Mouse (Mus musculus) lung, postnatal 0 days (tissue): Measurements from ENCODE around the gene Sergef.

ENCODE experiments used
- CTCF ChIP-seq: IDR thresholded peaks from 2 replicates; pipeline ENCODE4 v1.5.1; 2016; ENCODE audit warnings: antibody characterized with exemption, mild to moderate bottlenecking
- EP300 ChIP-seq: IDR thresholded peaks from 2 replicates; pipeline ENCODE4 v1.6.1; 2016; ENCODE audit warnings: antibody characterized with exemption, mild to moderate bottlenecking, control low read depth

DNA sequence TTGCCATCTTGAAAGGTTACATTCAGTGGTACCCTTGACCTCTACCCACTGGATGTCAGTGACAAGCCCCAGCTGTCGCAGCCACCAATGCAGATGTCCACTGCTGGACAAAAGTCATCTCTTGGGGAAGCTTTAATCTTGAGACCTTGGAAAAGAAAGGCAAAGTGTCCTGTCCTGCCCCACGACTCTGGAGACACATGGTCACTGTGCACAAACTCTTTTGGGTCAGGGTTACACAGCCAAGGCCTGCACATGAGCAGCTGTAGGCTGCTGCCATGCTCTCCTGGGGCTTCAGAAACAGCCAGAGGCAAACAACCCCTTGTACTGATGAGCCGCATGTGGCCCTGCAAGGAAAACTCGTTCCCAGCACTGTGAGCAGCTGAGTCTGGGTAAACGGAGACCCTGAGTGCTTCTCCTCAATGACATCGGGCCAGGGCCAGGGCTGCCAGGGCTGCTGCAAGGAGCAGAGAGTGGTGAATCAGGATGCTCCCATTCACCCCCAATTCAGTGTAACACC is 27.1 kb downstream of the Sergef start:
- TF ChIP-seq EP300 (no peak), CTCF (no peak)
